Mouse (Mus musculus) cerebellum, postnatal 25 days (tissue): ENCODE data around the gene Atg4a.

Experiments used
- DNase-seq, 2 experiments: peaks; one replicate each; pipeline ENCODE4 v3.0.0; 2021; ENCODE audit warnings: mixed read lengths in 2 of 2

Gene Atg4a

GRCm38 (mm10) chrX:141160371-141160770, 203.7 kb downstream of the Atg4a start:
- no peak for DNase-seq

DNA sequence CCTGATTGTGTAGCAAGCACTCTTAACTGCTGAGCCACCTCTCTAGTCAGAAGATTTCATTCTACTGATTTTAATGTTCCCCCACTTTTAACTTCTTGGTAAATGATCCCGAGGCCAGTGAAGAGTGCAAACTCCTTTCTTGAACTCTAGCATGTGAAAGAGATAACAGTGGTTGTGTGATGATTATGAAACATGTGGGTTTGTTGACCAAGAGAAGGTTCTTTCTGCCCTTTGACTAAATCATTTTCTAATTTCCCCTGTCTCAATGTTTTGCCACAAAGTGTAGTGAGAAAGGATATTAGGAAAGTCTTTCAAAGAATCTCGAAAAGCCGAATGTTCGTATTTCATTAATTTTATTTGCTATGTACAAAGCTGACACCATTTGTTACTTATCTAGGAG, 208.4 kb downstream of the Atg4a start:
- DNase-seq, result no peak

DNA sequence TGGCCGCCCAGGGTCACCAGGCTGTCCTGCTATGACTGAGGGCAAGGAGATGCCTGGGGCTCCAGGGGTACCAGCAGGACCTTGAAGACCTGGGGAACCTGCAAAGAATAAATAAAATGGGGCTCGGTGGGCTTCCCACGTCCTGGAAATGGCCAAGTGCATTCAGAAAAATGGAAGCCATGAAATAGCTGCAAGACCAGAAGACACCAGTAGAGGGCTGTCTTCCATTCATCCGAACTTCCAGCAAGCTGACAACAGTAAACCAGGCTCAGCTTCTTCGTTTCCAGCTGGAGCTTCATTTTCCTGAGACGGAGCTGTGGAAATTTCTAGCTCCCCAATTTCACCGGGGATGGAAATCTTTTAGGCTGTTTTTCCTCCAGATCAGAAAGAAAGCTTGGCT, 218.6 kb downstream of the Atg4a start:
- DNase-seq, result peak in 1 of 2 experiments; percentile 39

DNA sequence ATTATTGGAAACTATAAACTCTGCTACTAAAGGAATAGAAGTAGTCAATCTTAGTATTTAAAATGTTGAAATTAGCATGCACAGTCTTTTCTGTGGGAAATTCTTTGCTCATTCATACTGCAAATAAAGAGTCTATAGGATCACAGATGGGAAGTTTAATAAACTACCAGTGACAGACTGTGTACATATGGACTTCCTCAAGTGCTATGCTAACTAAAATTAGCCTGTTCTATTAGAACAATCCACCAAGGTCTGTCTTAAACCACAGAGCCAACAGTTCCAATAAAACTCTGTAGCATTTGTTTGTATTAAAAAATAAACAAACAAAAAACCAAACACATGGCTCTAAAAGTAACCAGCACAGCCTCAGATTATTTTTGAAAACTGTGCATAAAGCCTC, 238.3 kb downstream of the Atg4a start:
- DNase-seq, result no peak

DNA sequence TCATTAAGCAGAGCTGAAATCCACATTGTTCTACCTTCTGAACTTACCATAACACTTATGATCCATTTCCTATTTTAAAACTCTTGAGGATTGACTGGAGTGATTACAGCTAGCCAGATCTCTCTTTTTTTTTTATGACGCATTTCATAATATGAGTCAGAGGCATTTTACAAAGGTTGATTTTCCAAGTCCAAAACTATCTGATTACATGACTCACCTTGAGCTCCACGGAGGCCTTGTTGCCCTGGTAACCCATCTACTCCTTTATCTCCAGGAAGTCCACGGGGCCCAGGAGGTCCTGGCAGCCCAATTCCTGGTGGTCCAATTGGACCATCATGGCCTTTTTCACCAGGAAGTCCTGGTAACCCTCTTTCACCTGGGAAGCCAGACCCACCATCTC, 242.3 kb downstream of the Atg4a start:
- no peak for DNase-seq

DNA sequence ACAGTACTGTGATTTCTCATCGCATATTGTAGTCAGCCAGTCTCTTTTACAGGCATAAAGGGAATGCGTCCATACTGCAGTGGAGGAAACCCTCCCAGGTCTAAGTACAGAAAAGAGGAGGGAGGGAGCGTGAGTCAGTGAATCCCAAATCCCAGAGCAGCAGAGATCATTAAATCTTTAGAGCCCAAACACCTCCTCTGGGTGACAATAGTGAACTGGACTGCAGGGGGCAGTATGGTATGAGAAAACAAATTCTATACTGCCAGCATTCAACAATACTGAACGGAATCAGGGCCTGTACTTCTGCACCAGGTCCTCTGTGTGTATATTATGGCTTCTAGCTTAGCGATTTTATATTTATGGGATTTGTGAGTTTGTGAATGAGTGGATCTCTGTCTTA, 256.1 kb downstream of the Atg4a start:
- DNase-seq, result peak; percentile 19 to 40
